Mouse (Mus musculus): Measurements from ENCODE around the gene Ubtf.
"Not testable (repeated sequence)": the region's sequence is repeated elsewhere in the genome, so short reads cannot be mapped to it uniquely, and the experiment has no call there.

The Ubtf gene

GRCm38 (mm10) chr11:102319410-102319792, at the start of gene Ubtf:
Ubtf (minus strand) TSS chr11:102319742.
- DNase-seq (ENCODE audit: low spot score): peak; percentile 82

GRCm38 (mm10) chr11:102369263-102369662, 49.7 kb upstream of the Ubtf start:
- no peak for DNase-seq (ENCODE audit: low spot score)

GRCm38 (mm10) chr11:102368347-102368746, 48.8 kb upstream of the Ubtf start:
- no peak for DNase-seq (ENCODE audit: low spot score)

GRCm38 (mm10) chr11:102367504-102368280, 48.1 kb upstream of the Ubtf start:
- DNase-seq (ENCODE audit: low spot score): no peak

- DNase-seq (ENCODE audit: low spot score): not testable (repeated sequence)
Measured at GRCm38 (mm10) chr11:102366103-102366502, 46.6 kb upstream of the Ubtf start, which contains the start of gene Slc4a1. Slc4a1 (minus strand) TSS chr11:102366203.

- no peak for DNase-seq (ENCODE audit: low spot score)
Measured at GRCm38 (mm10) chr11:102365699-102366098, 46.2 kb upstream of the Ubtf start.

GRCm38 (mm10) chr11:102364570-102365371, 45.2 kb upstream of the Ubtf start:
- no peak for DNase-seq (ENCODE audit: low spot score)

GRCm38 (mm10) chr11:102363623-102364022, 44.1 kb upstream of the Ubtf start:
- no peak for DNase-seq (ENCODE audit: low spot score)

GRCm38 (mm10) chr11:102361776-102362495, 42.4 kb upstream of the Ubtf start:
- no peak for DNase-seq (ENCODE audit: low spot score)

GRCm38 (mm10) chr11:102358365-102358764, 38.8 kb upstream of the Ubtf start:
- DNase-seq (ENCODE audit: low spot score): no peak

GRCm38 (mm10) chr11:102356636-102357350, 37.3 kb upstream of the Ubtf start:
- no peak for DNase-seq (ENCODE audit: low spot score)

- DNase-seq (ENCODE audit: low spot score): no peak
Measured at GRCm38 (mm10) chr11:102356190-102356589, 36.6 kb upstream of the Ubtf start.

- DNase-seq (ENCODE audit: low spot score): no peak
Measured at GRCm38 (mm10) chr11:102355501-102355900, 36.0 kb upstream of the Ubtf start.

- no peak for DNase-seq (ENCODE audit: low spot score)
Measured at GRCm38 (mm10) chr11:102353021-102353431, 33.5 kb upstream of the Ubtf start.

- DNase-seq (ENCODE audit: low spot score): no peak
Measured at GRCm38 (mm10) chr11:102352378-102352777, 32.8 kb upstream of the Ubtf start.

- no peak for DNase-seq (ENCODE audit: low spot score)
Measured at GRCm38 (mm10) chr11:102350981-102351523, 31.5 kb upstream of the Ubtf start.

- DNase-seq (ENCODE audit: low spot score): no peak
Measured at GRCm38 (mm10) chr11:102350416-102350815, 30.9 kb upstream of the Ubtf start.

GRCm38 (mm10) chr11:102349189-102349954, 29.8 kb upstream of the Ubtf start:
- DNase-seq (ENCODE audit: low spot score): no peak

GRCm38 (mm10) chr11:102348771-102349170, 29.2 kb upstream of the Ubtf start:
- DNase-seq (ENCODE audit: low spot score): no peak

GRCm38 (mm10) chr11:102348101-102348585, 28.6 kb upstream of the Ubtf start:
- no peak for DNase-seq (ENCODE audit: low spot score)

GRCm38 (mm10) chr11:102347683-102348082, 28.1 kb upstream of the Ubtf start:
- no peak for DNase-seq (ENCODE audit: low spot score)
